Mouse (Mus musculus): Measurements from ENCODE around the gene Olfr259. TPM values are rescaled to one million over a fixed set of nuclear protein-coding genes. Genes with fewer than 3 reads are reported as not detected.

Olfr259 gene
- polyA plus RNA-seq (2012; ENCODE audit: insufficient read depth, low replicate concordance): not detected in 2 replicates

DNA sequence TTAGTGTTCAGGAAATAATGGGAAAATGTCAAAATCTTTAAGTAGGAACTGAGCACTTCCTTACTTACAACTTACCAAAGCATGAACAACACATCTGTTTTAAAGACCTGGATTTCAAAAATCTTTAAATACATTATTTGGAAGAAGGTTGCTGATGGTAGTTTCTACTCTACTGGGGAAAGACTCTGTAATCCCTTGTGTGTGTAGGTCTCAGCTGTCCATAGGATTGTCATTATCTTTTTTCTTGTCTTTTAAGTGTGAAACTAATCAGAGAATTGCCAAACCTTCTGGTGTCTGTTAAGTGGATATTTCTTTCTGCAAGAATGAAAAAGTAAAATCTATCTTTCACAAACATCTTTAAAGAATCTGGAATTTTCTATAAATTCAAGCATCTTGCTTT lies at the start of gene Olfr259:
TSS of gene Olfr259 (minus strand) at position 101 of the 400 bp plus-strand sequence.
- H3K36me3 ChIP-seq (replicated peaks; ENCODE audit: low read length): no peaks in the 10 kb centered on the region
- H3K4me3 ChIP-seq (replicated peaks): no peak within 1 kb of the TSS
- no peaks in the 10 kb centered on the region for H3K9me3 ChIP-seq
- no peak for TF ChIP-seq GATA1 (IDR thresholded peaks at IDR 0.05; ENCODE audit: borderline replicate concordance, low read length)
- no peak for TF ChIP-seq FLI1 (IDR thresholded peaks at IDR 0.05; ENCODE audit: low read length)
- no peaks in the 10 kb centered on the region for H3K27me3 ChIP-seq (replicated peaks)
- no peaks in the 10 kb centered on the region for H3K4me1 ChIP-seq

DNA sequence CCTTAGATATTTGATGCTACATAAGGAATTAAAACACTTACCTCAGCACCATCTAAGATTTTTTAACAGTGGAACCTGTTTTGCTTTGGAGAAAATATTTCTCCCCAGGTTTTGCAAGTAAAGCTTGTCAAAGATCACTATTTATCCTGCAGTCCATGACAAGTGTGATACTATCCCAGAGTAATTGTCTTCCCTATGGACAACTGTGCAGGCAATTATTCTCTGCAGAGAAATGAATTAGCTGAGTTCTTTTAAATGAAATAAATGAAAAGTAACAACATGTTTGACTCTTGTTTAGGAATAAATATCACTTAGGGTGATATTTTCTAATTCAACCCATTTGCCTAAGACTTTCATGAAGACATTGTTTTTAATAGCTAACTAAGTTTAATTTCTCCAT lies 38.2 kb upstream of the Olfr259 start, which contains the start of gene Olfr1111:
TSS of gene Olfr1111 (minus strand) at position 101 of the 400 bp plus-strand sequence.
- no peak for TF ChIP-seq FLI1 (IDR thresholded peaks at IDR 0.05; ENCODE audit: low read length)
- TF ChIP-seq GATA1 (IDR thresholded peaks at IDR 0.05; ENCODE audit: borderline replicate concordance, low read length): no peak
- Histone ChIP-seq H3K9me3 (no peaks in the 10 kb centered on the region), H3K27me3 (replicated peaks) (no peaks in the 10 kb centered on the region), H3K4me3 (replicated peaks) (no peak within 1 kb of the TSS), H3K36me3 (replicated peaks; ENCODE audit: low read length) (no peaks in the 10 kb centered on the region), H3K4me1 (no peaks in the 10 kb centered on the region)

DNA sequence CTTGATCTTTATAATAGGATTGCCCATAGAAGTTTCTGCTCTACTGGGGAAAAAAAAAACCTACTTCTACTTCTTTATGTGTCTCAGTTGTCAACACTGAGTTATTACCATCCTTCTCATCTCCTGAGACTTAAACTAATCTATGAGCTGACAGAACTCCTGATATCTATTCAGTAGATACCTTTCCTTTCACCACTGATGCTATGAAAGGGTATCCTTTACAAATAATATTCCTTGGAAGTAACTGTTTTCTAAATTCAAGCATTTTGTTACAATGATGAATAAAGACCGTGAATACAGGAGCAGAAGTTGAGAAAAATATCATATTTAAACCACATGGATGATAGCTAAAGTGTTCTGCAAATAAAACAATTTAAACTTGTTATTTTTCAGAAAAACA lies 25.8 kb upstream of the Olfr259 start, which contains the start of gene Olfr1110:
TSS of gene Olfr1110 (minus strand) at position 101 of the 400 bp plus-strand sequence.
- no peaks in the 10 kb centered on the region for H3K4me1 ChIP-seq
- H3K36me3 ChIP-seq (replicated peaks; ENCODE audit: low read length): no peaks in the 10 kb centered on the region
- H3K4me3 ChIP-seq (replicated peaks): no peak within 1 kb of the TSS
- H3K27me3 ChIP-seq (replicated peaks): no peaks in the 10 kb centered on the region
- H3K9me3 ChIP-seq: no peaks in the 10 kb centered on the region
- TF ChIP-seq GATA1 (IDR thresholded peaks at IDR 0.05; ENCODE audit: borderline replicate concordance, low read length) (no peak), FLI1 (IDR thresholded peaks at IDR 0.05; ENCODE audit: low read length) (no peak)

DNA sequence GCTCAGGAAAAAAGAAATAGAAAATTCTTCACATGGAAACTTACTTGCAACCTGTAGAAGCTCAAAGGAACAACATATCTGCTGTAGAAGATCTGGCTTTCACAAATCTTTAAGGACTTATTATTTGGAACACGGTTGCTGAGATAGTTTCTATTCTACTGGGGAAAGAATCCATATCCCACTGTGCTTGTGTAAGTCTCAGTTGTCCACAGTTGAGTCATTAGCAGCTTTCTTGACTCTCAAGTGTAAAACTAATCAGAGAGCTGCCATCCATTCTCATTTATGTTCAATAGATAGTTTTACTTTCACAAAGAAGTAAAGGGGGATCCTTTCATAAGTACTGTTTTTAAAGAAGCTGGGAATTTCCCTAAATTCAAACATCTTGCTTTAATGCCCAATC lies 18.5 kb downstream of the Olfr259 start, which contains the start of gene Olfr1109:
TSS of gene Olfr1109 (minus strand) at position 101 of the 400 bp plus-strand sequence.
- no peaks in the 10 kb centered on the region for H3K27me3 ChIP-seq (replicated peaks)
- H3K36me3 ChIP-seq (replicated peaks; ENCODE audit: low read length): no peaks in the 10 kb centered on the region
- TF ChIP-seq GATA1 (IDR thresholded peaks at IDR 0.05; ENCODE audit: borderline replicate concordance, low read length) (no peak), FLI1 (IDR thresholded peaks at IDR 0.05; ENCODE audit: low read length) (no peak)
- no peaks in the 10 kb centered on the region for H3K9me3 ChIP-seq
- no peak within 1 kb of the TSS for H3K4me3 ChIP-seq (replicated peaks)
- no peaks in the 10 kb centered on the region for H3K4me1 ChIP-seq

DNA sequence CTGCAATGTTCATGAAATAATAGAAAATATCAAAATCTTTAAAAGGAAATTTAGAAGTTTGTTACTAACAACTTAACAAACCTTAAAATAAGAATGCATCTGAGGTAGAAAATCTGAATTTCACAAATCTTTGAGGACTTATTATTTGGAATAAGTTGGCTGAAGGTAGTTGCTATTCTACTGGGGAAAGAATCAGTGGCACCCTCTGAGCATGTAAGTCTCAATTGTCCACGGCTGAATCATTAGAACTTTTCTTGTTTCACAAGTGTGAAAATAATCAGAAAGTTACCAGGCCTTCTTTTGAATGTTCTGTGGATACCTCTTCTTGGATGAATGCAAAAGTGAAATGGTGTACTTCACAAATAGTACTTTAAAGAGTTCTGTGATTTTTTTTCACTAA lies 38.6 kb downstream of the Olfr259 start, which contains the start of gene Olfr1107:
TSS of gene Olfr1107 (minus strand) at position 101 of the 400 bp plus-strand sequence.
- TF ChIP-seq GATA1 (IDR thresholded peaks at IDR 0.05; ENCODE audit: borderline replicate concordance, low read length): no peak
- no peak for TF ChIP-seq FLI1 (IDR thresholded peaks at IDR 0.05; ENCODE audit: low read length)
- Histone ChIP-seq H3K4me1 (no peaks in the 10 kb centered on the region), H3K27me3 (replicated peaks) (no peaks in the 10 kb centered on the region), H3K36me3 (replicated peaks; ENCODE audit: low read length) (no peaks in the 10 kb centered on the region), H3K9me3 (no peaks in the 10 kb centered on the region), H3K4me3 (replicated peaks) (no peak within 1 kb of the TSS)

Other genes starting within 250 kb of the Olfr259 start
- gene Gm13723, start 239.8 kb downstream of the Olfr259 start, polyA plus RNA-seq (2012; ENCODE audit: insufficient read depth, low replicate concordance): not detected in 2 replicates
- not detected in 2 replicates for gene Olfr1097, start 222.4 kb downstream of the Olfr259 start, polyA plus RNA-seq (2012; ENCODE audit: insufficient read depth, low replicate concordance)
- gene Olfr1098, start 190.0 kb downstream of the Olfr259 start, polyA plus RNA-seq (2012; ENCODE audit: insufficient read depth, low replicate concordance): not detected in 2 replicates
- gene Olfr1099, start 153.9 kb downstream of the Olfr259 start, polyA plus RNA-seq (2012; ENCODE audit: insufficient read depth, low replicate concordance): not detected in 2 replicates
- not detected in 2 replicates for gene Olfr1100, start 134.6 kb downstream of the Olfr259 start, polyA plus RNA-seq (2012; ENCODE audit: insufficient read depth, low replicate concordance)
- not detected in 2 replicates for gene Olfr1101, start 123.3 kb downstream of the Olfr259 start, polyA plus RNA-seq (2012; ENCODE audit: insufficient read depth, low replicate concordance)
- not detected in 2 replicates for gene Olfr1102, start 116.2 kb downstream of the Olfr259 start, polyA plus RNA-seq (2012; ENCODE audit: insufficient read depth, low replicate concordance)
- not detected in 2 replicates for gene Olfr1104, start 87.5 kb downstream of the Olfr259 start, polyA plus RNA-seq (2012; ENCODE audit: insufficient read depth, low replicate concordance)
- 0.02 TPM in 1 of 2 replicates, not detected in the other for gene Olfr1105, start 78.0 kb downstream of the Olfr259 start, polyA plus RNA-seq (2012; ENCODE audit: insufficient read depth, low replicate concordance)
- gene Olfr1106, start 62.3 kb downstream of the Olfr259 start, polyA plus RNA-seq (2012; ENCODE audit: insufficient read depth, low replicate concordance): not detected in 2 replicates
- not detected in 2 replicates for gene Olfr1107, start 38.8 kb downstream of the Olfr259 start, polyA plus RNA-seq (2012; ENCODE audit: insufficient read depth, low replicate concordance)
- gene Olfr1109, start 18.6 kb downstream of the Olfr259 start, polyA plus RNA-seq (2012; ENCODE audit: insufficient read depth, low replicate concordance): not detected in 2 replicates
- not detected in 2 replicates for gene Olfr1110, start 25.7 kb upstream of the Olfr259 start, polyA plus RNA-seq (2012; ENCODE audit: insufficient read depth, low replicate concordance)
- gene Olfr1111, start 38.1 kb upstream of the Olfr259 start, polyA plus RNA-seq (2012; ENCODE audit: insufficient read depth, low replicate concordance): not detected in 2 replicates
- gene Olfr1112, start 73.2 kb upstream of the Olfr259 start, polyA plus RNA-seq (2012; ENCODE audit: insufficient read depth, low replicate concordance): not detected in 2 replicates
- gene Olfr1113, start 94.4 kb upstream of the Olfr259 start, polyA plus RNA-seq (2012; ENCODE audit: insufficient read depth, low replicate concordance): not detected in 2 replicates
- not detected in 2 replicates for gene Olfr1115, start 133.4 kb upstream of the Olfr259 start, polyA plus RNA-seq (2012; ENCODE audit: insufficient read depth, low replicate concordance)
- not detected in 2 replicates for gene Olfr1116, start 153.0 kb upstream of the Olfr259 start, polyA plus RNA-seq (2012; ENCODE audit: insufficient read depth, low replicate concordance)
- gene Olfr1118, start 193.0 kb upstream of the Olfr259 start, polyA plus RNA-seq (2012; ENCODE audit: insufficient read depth, low replicate concordance): 0.43 TPM in 1 of 2 replicates, not detected in the other
- not detected in 2 replicates for gene Olfr1120, start 240.2 kb upstream of the Olfr259 start, polyA plus RNA-seq (2012; ENCODE audit: insufficient read depth, low replicate concordance)

Measured in megakaryocyte, embryonic 14.5 days (primary cell).